Mouse (Mus musculus) layer of hippocampus, adult 18-20 months (tissue): ENCODE results near the gene Csnk1d. TPM values are rescaled to one million over a fixed set of nuclear protein-coding genes. Genes with fewer than 3 reads are reported as not detected.

Experiments
- DNase-seq, 2 experiments: peaks; one replicate each; pipeline ENCODE4 v3.0.0; 2022; ENCODE audit warnings: low spot score in 2 of 2
- total RNA-seq, 2 experiments: library from RNA; stranded (reverse); gene quantifications; 2 replicates each; pipeline ENCODE4 v1.2.3; 2021

The Csnk1d gene
- total RNA-seq, 2 experiments from 2014 or later: 136 TPM

DNA sequence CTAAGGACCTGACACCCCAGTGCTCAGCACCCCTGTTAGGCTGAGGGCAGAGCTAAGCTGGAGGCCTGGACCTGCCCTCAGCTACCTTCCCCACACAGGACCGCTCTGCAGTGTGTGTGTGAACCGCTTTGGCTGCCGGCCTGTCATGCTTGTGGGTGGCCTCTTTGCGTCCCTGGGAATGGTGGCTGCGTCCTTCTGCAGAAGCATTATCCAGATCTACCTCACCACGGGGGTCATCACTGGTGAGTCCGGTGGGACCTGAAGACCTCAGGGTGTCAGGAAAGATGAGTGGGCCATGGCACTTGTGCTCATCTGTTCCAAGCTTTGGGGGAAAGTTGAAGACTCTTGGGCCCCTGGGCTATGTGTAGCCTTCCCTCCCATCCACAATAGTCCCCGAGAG lies 35.4 kb downstream of the Csnk1d start:
- no peak for DNase-seq

DNA sequence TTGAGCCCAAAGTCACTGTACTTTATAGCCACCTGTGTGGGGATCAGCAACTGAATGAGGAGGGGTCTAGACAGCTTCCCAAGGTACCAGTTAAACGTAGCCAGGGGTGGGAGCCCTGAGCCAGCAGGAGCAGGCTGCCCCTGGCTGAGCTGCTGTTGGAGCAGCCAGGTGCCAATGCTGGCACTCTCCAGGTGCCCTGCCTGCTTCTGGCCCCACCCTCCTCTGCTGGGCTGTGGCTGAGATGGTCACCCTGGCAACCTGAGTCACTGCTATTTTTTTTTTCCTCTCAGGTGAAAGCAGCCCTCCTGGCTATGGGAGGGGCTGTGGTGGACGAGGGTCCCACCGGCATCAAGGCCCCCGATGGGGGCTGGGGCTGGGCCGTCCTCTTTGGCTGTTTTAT lies 36.2 kb downstream of the Csnk1d start:
- DNase-seq: no peak

- no peak for DNase-seq
These were observed 39.1 kb downstream of the Csnk1d start for GRCm38 (mm10) chr11:120951731-120952730.

DNA sequence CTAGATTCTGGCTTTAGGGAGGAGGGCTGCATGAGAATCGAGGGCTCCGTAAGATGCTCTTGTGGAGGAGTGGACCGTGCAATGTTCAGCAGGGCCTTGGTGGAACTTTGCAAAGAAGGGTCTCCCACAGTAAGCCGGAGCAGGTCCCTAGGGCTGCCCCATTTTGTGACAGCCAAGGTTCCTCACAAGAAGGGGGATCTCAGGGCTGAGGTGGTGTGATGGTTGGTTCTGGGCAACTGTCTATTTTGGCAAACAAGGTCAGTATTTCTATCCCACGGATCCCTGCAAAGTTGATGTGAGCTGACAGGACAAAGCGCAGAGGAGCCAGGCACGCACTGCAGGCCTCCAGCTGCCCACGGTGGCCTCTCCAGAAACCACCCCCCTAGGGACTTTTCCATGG lies 39.9 kb downstream of the Csnk1d start:
- no peak for DNase-seq

DNA sequence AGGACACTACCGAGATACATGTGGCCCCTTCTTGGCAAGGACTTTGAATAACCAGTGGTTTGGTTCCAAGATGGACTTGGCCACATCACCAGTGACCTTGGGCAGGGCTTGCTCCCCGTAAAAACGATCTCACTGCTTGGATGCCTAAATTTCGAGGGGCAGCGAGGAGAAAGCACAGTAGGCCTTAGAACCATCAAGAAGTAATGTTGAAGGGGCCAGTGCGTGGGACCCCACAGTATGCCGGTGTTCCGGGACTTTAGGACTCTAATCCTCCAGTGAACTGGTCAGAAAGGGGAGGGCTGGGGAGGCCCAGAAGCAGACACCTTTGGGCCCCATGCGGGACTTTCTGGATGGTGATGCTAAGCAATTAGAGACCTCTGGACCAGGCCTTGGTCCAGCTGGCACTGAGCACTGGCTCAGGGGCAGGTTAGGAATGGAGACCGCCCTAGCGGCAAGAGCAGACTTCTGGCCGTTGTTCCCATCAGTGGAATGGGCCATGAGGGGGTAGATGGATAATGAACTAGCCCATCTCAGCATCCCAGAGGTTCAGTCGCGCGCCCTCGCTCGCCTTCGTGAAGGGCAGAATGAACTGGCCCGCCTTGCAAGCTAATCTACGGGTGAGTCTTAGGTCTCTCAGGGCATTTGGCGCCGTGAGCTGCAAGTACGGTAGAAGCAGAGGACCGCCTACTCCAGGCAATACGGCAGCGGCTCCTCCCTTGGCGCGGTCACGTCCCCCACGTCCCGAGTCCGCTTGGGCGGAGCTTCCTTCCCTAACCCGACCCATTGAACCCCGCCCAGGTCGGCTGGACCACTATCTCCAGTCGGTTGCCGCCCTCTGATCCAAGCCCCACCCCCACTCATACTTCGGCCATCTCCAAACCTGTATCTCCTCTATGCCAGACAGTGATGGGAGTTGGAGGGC lies 40.6 kb downstream of the Csnk1d start:
- peak; percentile 69 to 76 for DNase-seq

GRCm38 (mm10) chr11:120949863-120950262 lies 41.3 kb downstream of the Csnk1d start:
- no peak for DNase-seq

DNA sequence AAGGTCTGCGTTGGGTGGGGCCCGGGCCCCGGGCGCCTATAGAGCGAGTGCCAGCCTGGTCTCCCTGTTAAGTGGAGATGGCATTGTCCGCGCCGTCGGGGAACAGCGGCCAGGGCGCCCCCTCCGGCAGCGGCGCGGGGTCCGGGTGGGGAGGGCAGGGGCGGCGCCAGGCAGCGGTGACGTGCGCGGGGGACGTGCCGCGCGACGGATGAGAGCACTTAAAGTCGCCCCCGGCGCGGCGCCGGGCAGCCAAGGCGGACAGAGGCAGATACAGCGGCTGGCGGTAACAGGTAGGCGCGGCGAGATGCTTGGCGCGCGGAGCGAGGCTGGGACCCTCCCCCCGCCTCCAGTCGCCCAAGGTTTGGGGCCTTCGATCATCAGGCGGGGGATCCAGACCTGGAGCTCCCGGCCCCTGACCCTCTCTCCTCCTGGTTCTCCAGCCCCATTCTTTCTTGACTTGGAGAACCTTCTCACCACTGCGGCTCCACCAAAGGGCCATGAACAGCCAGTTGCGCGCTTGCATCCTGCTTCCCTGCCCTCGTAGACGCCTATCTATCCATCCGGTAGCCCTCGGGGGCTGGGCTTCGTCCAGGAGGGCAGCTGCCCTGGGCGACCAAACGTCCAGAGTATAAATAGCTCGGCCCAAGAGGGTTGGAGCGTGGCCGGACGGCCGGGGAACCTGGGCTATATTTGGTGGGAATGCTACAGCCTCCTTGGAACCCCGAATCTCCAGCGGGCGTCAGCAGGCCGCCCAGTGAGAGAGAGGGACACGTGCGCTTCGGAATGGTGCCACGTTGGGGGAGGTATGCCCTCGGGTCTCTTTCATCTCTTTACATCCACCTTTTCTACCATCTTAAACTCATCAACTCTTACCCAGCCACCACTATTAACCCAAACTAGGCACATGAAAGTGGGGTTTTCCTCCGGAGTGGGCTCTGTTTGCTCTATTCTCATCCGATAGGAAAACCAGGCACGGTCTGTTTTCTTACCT lies 42.0 kb downstream of the Csnk1d start:
- no peak for DNase-seq

GRCm38 (mm10) chr11:120948328-120948727 lies 42.8 kb downstream of the Csnk1d start, which contains the start of gene Slc16a3:
Slc16a3 (plus strand) TSS chr11:120948480.
- DNase-seq: no peak

GRCm38 (mm10) chr11:120945926-120946325 lies 45.2 kb downstream of the Csnk1d start:
- DNase-seq: no peak

GRCm38 (mm10) chr11:120945266-120945665 lies 45.9 kb downstream of the Csnk1d start:
- DNase-seq: no peak

- DNase-seq: no peak
These were observed 50.2 kb downstream of the Csnk1d start for GRCm38 (mm10) chr11:120940959-120941358.

- no peak for DNase-seq
These were observed 51.3 kb downstream of the Csnk1d start for GRCm38 (mm10) chr11:120939712-120940341.

- no peak for DNase-seq
These were observed 52.3 kb downstream of the Csnk1d start for GRCm38 (mm10) chr11:120938795-120939194.

GRCm38 (mm10) chr11:120937976-120938375 lies 53.2 kb downstream of the Csnk1d start:
- no peak for DNase-seq

- peak; percentile 87 to 94 for DNase-seq
These were observed 58.3 kb downstream of the Csnk1d start, which contains the start of gene Ccdc57 for GRCm38 (mm10) chr11:120932564-120933398. Ccdc57 (minus strand) TSS chr11:120932872.

DNA sequence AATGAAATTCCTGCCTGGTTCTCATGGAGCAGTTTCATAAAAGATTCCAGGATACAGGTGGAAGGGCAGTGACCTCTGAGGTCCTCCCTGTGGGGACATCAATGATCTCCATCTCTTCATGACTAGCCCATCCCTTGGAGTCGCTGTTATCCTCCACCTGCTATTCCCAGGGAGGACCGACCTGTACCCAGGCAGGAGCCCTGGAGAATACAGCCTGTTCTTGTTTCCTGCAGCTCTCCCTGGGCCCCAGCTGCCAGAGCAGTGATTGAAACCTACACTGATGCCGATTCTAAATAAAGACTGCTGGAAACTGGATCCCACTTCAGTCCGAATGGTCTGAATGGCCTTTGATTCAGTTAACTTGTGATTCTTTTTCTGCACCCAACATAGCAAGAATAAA lies 59.7 kb downstream of the Csnk1d start:
- DNase-seq: no peak

- DNase-seq: no peak
These were observed 62.7 kb downstream of the Csnk1d start for GRCm38 (mm10) chr11:120928468-120928867.

DNA sequence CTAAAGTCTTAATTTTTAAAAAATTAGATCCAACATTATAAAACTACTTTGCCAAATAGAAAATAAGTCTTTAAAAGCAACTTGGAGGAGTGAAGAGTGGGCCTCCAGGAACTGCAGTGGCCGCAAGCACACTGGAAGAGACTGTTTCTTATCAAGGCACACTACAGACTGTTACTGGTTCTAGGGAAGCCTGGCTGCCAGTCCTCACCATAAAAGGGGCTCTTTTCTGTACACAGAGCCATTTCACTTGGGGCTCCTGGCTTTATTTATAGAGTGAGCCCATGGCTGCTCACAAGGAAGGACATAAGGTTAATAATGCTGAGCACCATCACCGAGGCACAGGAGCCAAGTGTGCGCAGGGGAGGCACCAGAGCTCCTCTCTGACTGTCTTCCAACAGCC lies 68.6 kb downstream of the Csnk1d start:
- DNase-seq: no peak

DNA sequence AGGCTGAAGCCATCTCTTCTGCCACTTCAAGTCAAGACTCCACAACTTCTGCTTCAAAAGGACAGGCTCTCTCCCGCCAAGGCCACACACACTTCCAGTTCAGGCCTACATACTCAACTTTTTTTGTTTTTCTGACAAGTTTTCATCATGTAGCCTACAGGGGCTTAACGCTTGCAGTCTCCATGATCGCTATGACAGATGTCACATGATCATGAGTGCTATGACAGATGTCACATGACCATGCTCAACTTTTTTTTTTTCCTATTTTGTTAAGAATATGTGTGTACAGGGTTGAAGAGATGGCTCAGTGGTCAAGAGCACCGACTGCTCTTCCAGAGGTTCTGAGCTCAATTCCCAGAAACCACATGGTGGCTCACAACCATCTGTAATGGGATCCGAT lies 73.4 kb downstream of the Csnk1d start:
- no peak for DNase-seq
